Mouse (Mus musculus): ENCODE measurements around the gene Cit. TPM values are rescaled to one million over a fixed set of nuclear protein-coding genes. Genes with fewer than 3 reads are reported as not detected.

The Cit gene
- 1 to 10 TPM; 4.8 to 8.7 TPM for polyA plus RNA-seq (2012; fragmentation: generic; extraction: Trizol)

GRCm38 (mm10) chr5:115844766-115845634, at the start of gene Cit:
Gene Cit (plus strand): TSS chr5:115845278.

GRCm38 (mm10) chr5:116024327-116024739, 179.3 kb downstream of the Cit start, which contains the start of gene Prkab1:
Gene Prkab1 (minus strand): TSS chr5:116024508.

Other genes starting within 250 kb of the Cit start
- 10 to 100 TPM; 24.7 to 43.9 TPM for gene Rab35, start 213.4 kb upstream of the Cit start, polyA plus RNA-seq (2012; fragmentation: generic; extraction: Trizol)
- 10 to 100 TPM in 1 of 2 experiments, 1 to 10 TPM in 1; 1.1 to 11.8 TPM for gene Bicdl1, start 113.7 kb upstream of the Cit start, polyA plus RNA-seq (2012; fragmentation: generic; extraction: Trizol)
- 10 to 100 TPM; 13.5 to 31.8 TPM for gene Prkab1, start 179.2 kb downstream of the Cit start, polyA plus RNA-seq (2012; fragmentation: generic; extraction: Trizol)
- gene Tmem233, start 238.0 kb downstream of the Cit start, polyA plus RNA-seq (2012; fragmentation: generic; extraction: Trizol), result not detected